Mouse (Mus musculus) 3T3-L1 (cell line): ENCODE results near the gene Gm28036.
"Not testable (repeated sequence)": the region's sequence is repeated elsewhere in the genome, so short reads cannot be mapped to it uniquely, and the experiment has no call there.

ENCODE experiments used
- DNase-seq: peaks from one replicate; pipeline ENCODE4 v3.0.0-alpha.2; 2015; ENCODE audit warnings: low read depth, low spot score

The Gm28036 gene

DNA sequence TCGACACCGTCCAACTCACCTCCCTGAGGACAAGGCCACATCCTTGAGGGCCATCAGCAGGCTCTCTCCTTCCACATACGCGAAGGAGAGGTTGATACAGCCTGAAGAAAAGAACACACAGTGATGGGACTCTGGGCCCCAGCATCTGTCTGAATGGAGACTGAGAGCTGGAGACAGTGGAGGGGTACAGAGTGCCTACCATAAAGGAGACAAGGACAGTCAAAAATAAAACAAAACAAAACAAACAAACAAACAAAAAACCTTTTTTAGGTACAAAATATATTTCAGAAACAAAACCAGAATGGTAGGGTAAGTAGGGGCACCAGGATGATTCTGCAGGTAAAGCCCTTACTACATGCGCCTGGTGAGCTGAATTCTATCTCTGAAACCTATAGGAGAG lies at the start of gene Gm28036:
Gm28036 (minus strand) TSS at position 101 of the 400 bp plus-strand sequence.
- no peak for DNase-seq

DNA sequence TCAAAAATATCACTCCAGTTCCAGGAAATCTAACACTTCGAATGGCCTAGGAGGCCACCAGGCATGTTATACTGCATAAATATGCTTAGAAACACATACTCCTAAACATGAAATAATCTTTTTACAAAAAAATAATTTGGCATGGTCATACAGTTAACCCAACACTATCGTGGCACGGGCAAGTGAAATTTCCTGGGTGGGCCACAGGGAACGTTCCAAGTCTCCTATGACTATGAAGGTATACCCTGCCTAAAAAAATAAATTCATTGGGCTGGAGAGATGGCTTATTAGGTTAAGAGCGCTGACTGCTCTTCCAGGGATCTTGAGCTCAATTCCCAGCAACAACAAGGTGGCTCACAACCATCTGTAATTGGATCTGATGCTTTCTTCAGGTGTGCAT lies 39.7 kb upstream of the Gm28036 start:
- DNase-seq = no peak

DNA sequence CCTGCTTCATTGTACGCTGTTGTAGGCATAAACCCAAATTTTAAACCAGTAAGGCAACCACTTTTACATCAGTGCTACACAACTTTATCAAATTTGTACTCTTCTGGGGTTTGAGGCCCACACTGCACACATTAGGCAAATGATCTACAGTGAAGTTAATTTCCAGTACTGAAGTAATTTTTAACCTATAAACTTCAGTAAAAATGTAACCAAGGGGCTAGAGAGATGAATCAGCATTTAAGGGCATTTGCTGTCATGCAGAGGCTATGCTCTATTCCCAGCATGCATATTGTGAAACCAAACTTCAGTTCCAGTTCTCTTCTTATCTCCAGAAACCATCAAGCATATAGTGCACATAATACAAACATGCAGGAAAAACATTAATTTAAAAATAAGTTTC lies 38.6 kb upstream of the Gm28036 start:
- DNase-seq = no peak

DNA sequence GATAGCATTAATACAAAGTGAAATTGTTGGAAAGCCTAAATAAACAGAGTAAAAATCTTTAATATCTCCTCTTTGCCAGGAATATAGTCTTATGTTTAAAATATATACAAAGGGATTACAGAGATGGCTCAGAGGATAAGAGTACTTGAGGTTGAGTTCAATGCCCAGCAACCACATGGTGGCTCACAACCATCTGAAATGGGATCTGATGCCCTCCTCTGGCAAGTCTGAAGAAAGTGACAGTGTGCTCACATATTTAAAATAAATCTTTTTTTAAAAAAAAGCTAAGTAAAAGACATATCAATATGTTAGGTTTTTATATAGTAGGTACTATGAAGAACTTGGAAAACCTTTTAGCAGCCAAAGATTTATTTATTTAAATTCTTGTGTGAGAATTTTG lies 24.6 kb upstream of the Gm28036 start:
- DNase-seq = peak; percentile 55

DNA sequence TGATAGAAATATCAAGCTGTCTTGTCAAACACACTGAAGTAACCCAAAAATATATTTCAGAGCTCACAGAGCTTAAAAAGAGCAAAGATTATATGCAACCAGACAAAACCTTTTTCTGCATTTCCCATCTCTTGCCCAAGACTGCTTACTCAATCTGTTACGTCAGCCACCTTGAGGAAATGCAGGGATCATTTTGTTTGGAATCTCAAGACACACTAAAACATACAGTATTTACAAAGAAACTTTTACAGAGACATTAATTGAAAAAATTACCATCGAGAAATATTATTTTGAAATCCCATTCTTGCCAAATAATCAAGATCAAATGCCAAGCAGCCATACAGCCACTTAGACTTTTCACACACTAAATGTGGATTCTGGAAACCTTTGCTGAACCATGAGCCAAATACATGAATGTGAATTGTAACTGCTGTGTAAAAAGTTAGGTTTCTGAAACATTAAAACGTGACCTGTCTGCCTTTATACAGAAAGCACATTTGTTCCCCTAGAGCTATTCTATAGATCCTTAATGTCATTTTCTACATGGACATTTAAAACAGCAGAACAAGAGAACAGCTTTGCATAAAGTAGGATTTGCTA lies 20.5 kb upstream of the Gm28036 start:
- DNase-seq = no peak

DNA sequence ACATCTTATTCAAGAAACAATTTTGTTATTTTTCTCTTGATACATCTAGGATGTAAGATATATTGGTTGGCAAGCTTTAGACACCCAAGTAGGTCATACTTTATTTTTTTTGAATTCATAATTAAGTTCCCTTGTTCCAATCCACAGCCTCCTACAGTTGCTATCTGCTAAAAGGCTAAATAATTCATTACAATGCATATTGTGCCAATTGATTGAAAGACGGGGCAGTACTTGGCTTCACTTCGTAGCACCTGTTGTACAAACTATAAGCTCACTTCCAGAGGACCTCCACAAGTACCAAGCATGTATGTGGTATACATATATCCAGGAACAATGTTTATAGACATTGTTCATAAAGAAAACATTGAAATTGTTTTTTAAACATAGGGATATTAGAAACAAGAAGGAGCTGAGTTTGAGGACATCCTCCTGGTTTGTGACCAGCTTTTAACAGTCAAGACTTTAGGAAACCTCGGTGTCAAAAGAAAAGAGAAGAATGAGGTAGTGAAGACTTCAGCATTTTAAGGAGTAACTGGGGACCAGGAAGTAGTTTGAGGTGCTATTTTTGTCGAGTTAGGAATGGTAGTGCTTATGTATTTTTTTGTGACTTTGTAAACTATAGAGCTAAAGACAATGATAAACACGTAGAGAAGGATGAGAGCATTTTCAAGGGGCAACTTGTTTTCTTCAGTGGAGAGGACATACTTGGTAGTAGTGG lies 19.5 kb upstream of the Gm28036 start:
- peak; percentile 54 for DNase-seq

DNA sequence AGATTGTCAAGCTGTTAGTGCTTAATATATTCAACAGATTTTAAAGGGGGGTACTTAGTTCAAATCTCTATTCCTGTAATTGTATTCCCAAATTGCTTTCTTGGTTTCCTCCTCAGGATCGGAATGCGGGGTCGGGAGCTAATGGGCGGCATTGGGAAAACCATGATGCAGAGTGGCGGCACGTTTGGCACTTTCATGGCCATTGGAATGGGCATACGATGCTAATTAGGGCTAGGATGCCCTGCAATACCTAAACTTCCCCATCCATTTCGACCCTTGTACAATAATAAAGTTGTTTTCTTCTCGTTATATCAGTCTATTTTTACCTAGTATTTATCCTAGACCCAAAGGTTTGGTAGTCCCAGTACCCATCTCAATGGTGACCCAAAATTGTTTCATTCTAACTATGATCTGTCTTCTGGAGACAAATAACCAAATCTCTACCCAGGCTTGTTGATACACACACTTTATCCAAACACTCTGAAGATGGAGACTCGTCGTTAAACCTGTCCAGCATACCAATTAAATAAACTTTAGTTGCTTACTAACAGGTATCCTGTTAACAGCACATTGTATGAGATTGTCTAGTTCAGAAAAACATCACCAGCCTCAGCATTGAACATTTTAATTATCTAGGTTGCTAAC lies 18.7 kb upstream of the Gm28036 start:
- peak; percentile 45 for DNase-seq

DNA sequence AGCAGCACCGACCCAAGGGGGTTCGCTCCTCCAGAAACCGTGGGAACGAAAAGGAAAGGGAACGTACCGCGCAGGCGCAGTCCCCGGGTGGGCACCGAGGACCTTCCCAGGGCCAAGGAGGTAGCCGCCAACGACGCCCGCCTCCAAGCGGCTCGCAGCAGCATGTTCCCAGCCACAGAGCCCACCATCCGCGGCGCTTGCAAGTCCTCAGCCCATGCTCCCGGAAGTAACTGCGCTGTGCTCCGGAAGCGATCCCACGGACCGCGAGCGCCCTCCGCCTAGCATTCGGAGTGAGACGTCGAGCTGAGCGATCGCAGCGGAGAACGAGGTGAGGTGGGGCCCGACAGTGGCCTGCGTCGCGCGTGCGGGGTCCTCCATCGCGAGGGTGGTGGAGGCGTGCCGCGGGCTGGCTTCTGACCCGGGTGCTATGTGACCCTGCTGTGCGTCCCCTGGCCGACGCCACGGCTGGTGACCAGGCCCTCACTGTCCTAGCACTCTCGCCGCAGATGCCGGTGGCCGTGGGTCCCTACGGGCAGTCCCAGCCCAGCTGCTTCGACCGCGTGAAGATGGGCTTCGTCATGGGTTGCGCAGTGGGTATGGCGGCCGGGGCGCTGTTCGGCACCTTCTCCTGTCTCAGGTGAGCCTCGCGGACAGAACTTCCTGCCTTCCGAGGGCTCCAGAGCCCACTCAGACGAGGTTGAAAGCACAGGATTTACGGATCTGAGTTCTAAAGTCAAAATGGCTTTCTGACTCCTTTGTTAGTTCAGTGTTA lies 17.2 kb upstream of the Gm28036 start, which contains the start of the genes Romo1 and Nfs1:
Romo1 (plus strand) TSS at position 87 of the 772 bp plus-strand sequence.
Nfs1 (minus strand) TSS at position 234 of the 772 bp plus-strand sequence.
- DNase-seq = peak; percentile 96

DNA sequence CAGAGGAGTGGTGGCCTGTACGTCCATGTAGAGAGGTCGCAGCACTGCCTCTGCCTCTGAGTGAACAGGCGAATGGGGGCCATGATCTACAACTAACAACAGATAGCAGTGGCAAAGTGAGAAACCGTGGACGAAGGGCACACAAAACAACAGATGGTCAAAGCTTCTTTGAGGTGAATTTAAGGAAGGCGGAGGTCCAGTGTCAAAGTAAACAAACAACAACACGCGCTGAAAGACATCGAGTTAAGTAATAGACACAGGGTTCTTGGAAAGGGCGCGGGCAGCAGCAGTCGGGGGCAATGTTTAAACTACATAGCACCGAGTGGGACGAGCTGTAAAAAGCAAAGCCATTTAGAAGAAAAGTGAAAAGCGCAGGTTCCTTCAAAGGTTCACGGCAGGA lies 16.5 kb upstream of the Gm28036 start:
- DNase-seq = no peak

DNA sequence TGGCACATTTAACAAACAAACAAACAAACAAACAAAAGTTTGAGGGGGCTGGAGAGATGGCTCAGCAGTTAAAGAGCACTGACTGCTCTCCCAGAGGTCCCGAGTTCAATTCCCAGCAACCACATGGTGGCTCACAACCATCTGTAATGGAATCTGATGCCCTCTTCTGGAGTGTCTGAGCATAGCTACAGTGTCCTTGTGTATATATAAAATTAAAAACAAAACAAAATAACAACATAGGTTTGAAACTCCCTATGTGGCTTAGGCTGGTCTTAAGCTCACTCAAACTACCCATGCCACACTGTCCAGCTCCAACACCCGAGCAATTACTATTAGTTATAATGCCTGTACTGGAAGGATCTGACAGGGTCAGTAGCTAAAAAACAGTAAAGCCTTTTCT lies 15.9 kb upstream of the Gm28036 start:
- DNase-seq = peak; percentile 51

DNA sequence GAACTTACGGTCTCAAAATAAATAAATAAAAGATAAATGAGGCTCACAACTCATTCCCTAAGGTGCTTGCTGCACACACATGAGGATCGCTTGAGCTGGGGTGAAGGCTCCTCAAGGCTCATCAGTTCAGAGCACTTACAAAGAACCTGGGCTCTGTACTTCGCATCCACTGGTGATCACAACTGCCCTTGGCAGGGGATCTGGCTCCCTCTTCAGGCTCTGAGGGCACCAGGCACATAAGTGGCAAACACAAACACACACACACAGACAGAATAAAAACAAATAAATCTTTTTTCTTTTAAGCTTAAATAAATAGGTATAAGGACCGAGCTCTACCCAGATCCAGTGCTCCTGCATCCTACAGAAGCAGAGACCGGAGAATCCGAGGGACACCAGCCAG lies 8.8 kb upstream of the Gm28036 start:
- DNase-seq = peak; percentile 50

DNA sequence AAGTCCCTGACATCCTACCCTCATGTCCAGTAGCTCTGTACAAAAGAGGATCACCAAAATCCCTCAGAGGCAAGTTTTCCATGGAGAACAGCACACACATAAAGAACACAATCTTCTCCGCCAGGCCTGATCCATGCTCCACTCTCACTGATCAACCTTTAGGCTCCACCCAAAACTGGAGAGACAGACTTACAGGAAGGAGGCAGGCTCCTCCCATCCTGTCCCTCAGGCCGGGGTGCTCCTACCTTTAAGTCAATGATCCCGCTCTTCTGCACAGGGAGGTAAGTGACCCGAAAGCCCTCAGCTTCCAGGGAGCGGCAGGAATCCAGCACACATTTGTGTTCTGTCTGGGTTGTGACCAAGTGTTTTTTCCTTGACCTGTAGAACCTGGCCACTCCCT lies 7.3 kb upstream of the Gm28036 start:
- DNase-seq = no peak

DNA sequence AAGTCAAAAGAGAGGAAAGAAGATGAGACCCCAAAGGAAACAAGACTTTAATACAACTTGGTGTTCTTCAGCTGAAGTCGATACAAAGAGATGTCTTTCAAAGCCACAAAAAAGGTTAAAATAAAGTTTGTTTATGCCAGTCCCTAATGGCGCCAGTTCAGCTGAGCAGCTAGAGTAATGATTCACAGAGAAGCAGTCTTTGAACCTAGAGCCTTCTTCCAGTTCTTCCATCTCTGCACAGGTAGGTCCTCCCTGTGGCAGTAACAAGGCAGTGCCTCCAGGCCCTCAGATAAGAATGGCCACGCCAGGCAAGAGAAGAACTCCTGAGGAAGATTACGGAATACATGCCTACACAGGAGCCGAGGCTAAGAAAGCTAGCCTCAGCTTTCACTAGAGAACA lies 3.2 kb downstream of the Gm28036 start:
- no peak for DNase-seq

DNA sequence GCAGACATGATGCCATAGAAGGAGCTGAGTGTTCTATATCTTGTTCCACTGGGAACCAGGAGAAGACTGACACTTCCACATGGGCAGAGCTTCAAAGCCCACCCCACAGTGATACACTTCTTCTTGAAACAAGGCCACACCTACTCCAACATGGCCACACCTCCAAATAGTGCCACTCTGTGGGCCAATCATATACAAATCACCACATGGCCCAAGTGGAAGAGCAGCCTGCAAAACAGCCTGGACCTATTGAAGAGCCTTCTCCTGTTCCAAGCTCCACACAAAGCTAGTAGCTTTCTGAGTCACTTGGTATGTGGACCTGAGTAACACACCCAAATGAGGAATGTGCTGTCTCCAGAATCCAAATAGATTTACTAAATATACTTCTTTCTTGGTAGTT lies 7.3 kb downstream of the Gm28036 start:
- DNase-seq = peak; percentile 90

DNA sequence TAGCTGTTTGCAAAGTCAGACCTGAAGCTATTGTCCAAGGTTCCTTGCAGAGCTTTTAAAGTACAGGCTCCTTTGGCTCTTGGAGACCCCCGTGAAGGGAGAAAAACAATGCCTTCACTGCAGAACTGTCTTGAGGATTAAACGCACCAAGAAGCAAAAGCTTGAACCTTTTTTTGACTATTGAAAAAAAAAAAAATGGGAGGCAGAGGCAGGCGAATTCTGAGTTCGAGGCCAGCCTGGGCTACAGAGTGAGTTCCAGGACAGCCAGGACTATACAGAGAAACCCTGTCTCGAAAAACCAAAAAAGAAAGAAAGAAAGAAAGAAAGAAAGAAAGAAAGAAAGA lies 14.8 kb downstream of the Gm28036 start:
- DNase-seq = not testable (repeated sequence)

DNA sequence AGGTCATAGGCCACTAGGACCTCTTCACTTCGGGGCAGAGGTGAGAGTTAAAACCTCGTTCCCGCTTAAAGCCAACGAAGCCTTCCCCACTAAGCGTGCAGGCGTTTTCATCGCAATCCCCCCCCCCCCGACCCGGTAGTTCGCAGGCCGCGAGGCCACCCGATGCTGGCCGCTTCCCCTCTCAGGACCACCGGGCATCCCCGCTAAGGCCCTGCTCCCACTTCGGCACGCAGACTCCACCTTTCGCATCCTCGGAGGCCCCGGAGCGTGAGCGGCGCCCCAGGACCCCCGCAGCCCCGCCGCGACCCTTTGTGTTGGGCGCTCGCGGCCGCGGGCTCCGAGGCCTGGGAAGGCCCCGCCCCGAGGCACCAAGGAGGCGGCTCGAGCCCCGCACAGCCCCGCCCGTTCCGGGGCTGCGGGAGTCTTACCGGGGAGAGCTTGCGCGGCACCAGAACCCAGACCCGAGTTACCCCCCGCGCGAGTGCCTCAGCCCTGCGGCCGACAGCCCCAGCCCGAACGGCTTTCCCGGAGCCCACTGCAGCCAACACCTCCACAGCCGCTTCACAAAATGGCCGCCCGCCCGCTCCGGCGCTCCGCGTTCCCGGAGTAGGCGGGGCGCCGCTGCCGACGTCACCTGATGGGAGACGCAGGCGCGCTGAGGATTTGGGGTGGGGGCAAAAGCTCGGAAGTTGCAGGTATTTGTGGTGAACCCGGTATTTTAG lies 15.4 kb downstream of the Gm28036 start, which contains the start of the genes Cpne1 and Rbm12:
Cpne1 (minus strand) TSS at position 608 of the 722 bp plus-strand sequence.
Rbm12 (minus strand) TSS at position 621 of the 722 bp plus-strand sequence.
- DNase-seq = peak; percentile 87

DNA sequence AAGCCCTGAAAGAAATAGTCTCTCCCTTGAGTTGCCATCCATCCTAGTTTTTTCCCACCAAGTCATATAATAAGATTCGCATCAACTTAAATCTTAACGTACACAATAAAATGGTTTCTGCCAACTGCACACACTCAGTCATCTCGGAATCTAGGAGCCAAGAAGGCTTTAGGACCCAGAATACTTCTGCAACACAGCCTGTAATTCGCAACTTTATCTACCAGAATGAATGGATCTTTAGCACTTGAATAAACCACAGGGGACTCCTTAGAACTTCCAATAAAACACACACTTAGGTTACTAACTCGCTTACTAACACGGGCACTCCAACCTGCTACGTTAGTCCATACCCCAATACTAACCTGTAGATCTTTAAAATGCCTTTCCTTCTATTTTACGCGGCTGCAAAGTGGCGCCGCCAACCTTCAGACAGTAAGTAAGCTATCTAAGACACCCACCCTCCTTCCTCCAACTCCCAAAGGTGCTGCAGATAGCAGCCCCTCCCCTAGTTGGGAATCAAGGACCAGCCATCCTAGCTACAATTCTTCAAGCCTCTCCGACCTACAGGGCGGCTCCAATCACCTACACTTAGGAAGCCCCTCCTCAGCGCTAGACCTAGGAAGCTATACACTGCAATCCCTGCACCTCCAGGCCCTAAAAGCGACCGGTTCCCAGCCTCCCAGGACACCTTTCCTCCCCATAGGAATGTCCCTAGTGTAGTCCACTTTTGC lies 16.1 kb downstream of the Gm28036 start:
- DNase-seq = peak; percentile 63

DNA sequence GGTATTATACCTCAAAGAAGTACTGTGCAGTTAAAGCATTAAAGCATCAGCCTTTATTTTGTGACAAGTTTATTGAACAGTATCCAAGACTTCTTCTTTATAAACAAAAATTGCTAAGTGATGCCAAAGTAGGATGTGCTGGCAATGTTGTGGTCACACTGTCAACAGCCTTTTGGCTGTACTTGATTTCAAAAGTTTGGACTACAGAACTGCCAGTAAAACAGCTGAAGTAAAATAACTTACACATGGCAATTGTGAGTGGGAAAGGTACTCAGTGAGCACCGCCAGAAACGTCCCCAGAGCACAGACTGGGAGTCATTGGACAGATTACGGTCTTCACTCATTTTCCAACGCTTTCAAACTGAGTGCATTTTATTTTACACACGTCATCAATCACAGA lies 35.0 kb downstream of the Gm28036 start:
- peak; percentile 72 for DNase-seq

DNA sequence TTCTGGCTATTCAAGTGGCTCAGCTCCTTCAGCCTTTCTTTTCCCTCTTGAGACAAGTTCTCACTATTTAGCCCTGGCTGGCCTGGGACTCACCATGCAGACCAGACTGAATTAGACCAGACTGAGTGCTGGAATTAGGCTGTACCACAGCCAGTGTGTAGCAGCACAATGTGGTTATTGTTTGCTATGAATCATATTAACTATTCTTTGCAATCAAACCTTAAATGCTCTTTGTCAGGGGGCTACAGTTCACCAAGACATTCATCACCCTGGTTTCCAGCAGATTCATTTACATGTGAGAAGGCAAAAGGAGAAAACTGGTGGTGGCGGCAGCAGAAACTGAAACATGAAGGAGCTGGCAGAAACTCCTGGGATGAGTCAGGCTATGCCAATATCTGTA lies 37.1 kb downstream of the Gm28036 start:
- DNase-seq = peak; percentile 66

DNA sequence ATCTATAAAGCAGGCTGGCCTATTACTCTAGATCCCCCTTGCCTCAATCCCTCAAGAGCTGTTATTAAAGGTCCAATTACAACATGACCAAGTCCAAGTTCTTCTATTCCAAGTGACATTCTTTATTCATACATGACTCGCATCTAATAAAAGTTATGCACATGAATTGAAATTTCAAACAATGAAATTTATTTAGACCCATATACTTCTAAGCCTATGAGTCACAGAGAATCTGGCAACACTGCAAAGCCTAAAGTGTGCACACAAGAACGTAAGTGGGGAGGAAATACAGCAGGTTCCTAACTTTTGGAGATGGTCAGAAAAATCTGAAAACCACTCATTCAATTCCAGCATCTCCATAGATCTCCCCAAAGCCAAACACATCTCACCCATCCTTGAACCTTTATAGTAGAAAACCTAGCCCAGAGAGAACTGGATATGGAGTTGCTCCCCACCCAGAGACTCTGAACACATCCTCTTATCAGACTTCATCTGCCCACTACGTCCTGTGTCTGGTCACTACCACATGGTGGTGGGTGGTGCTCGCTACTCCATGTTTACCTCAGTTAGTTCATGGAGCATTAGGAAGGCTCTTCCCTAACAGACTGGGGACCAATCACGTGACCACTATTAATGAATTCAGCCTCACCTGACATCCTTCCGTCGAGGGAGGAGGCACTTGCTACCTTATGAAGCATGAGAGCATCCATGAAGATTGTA lies 39.3 kb downstream of the Gm28036 start:
- peak; percentile 81 for DNase-seq
